Mouse (Mus musculus) ES-E14 (cell line): ENCODE measurements around the gene Tspyl4. TPM values are rescaled to one million over a fixed set of nuclear protein-coding genes. Genes with fewer than 3 reads are reported as not detected.

Experiments
- DNase-seq: peaks from one replicate; pipeline ENCODE4 v3.0.0-alpha.2; 2013; ENCODE audit warnings: low read depth, low spot score
- H3K27ac ChIP-seq: 2 replicates; pipeline ENCODE4 v1.5.1; 2012; ENCODE audit warnings: low read depth, mild to moderate bottlenecking, low read length, moderate library complexity, mixed read lengths; ENCODE audit not compliant: poor library complexity, insufficient read depth, severe bottlenecking
- H3K36me3 ChIP-seq: 2 replicates; pipeline ENCODE4 v1.6.1; 2012; ENCODE audit warnings: mild to moderate bottlenecking, low read length, moderate library complexity, mixed read lengths; ENCODE audit not compliant: control insufficient read depth, poor library complexity, insufficient read depth, severe bottlenecking
- H3K4me1 ChIP-seq, 2 experiments: fragments of 150-350 bp in 1 of 2; sonication (generic) in 1 of 2; 2 replicates each; pipeline ENCODE4 v1.6.1; 2012; ENCODE audit warnings: low read length in 2 of 2, mild to moderate bottlenecking in 1 of 2, mixed read lengths in 1 of 2; ENCODE audit not compliant: control insufficient read depth in 2 of 2, insufficient read depth in 2 of 2, poor library complexity in 1 of 2
- H3K4me3 ChIP-seq, 2 experiments: fragments of 150-350 bp in 1 of 2; sonication (generic) in 1 of 2; 2 replicates each; pipeline ENCODE4 v1.5.1; 2012; ENCODE audit warnings: low read length in 2 of 2, low read depth in 1 of 2, mild to moderate bottlenecking in 1 of 2, mixed read lengths in 1 of 2; ENCODE audit not compliant: insufficient read depth in 1 of 2, poor library complexity in 1 of 2, severe bottlenecking in 1 of 2
- H3K9ac ChIP-seq: 2 replicates; pipeline ENCODE4 v1.6.1; 2012; ENCODE audit warnings: low read depth, mild to moderate bottlenecking, low read length, mixed read lengths; ENCODE audit not compliant: poor library complexity, insufficient read depth, severe bottlenecking
- H3K9me3 ChIP-seq: fragments of 150-350 bp; sonication (generic); 2 replicates; pipeline ENCODE4 v1.6.1; 2012; ENCODE audit warnings: low read depth, mild to moderate bottlenecking, low read length; ENCODE audit not compliant: control insufficient read depth, insufficient read depth
- CHD2 ChIP-seq: IDR thresholded peaks from 2 replicates; pipeline ENCODE4 v1.6.1; 2014; ENCODE audit warnings: mild to moderate bottlenecking, low read depth, low read length, inconsistent platforms
- HCFC1 ChIP-seq: IDR thresholded peaks from 2 replicates; pipeline ENCODE4 v1.6.1; 2012; ENCODE audit warnings: low read length, inconsistent platforms, borderline replicate concordance; ENCODE audit not compliant: insufficient read depth
- MAFK ChIP-seq: IDR thresholded peaks from 2 replicates; pipeline ENCODE4 v1.6.1; 2014; ENCODE audit warnings: mild to moderate bottlenecking, low read depth, low read length, inconsistent platforms; ENCODE audit not compliant: insufficient read depth
- ZC3H11A ChIP-seq: IDR thresholded peaks from 2 replicates; pipeline ENCODE4 v1.6.1; 2012; ENCODE audit warnings: low read depth, mild to moderate bottlenecking, inconsistent platforms, low read length, borderline replicate concordance
- ZNF384 ChIP-seq: IDR thresholded peaks from 2 replicates; pipeline ENCODE4 v1.6.1; 2012; ENCODE audit warnings: low read depth, low read length, inconsistent platforms
- in situ Hi-C, 2 experiments: fragments of 600-800 bp; cut with MboI; formaldehyde crosslinking; loops; one replicate each; pipeline ENCODE4 v1.15.1; 2025; ENCODE audit warnings: low sequenced_read_pairs in 2 of 2, inconsistent platforms in 1 of 2; ENCODE audit not compliant: unreplicated experiment in 2 of 2
- total RNA-seq: library from RNA; depleted of rRNA; stranded (reverse); fragments of 300-350 nt; gene quantifications from 2 replicates; pipeline ENCODE4 v1.2.3, GENCODE M21; 2012

Tspyl4 gene
- total RNA-seq, 1 experiment, result 4.3 TPM

DNA sequence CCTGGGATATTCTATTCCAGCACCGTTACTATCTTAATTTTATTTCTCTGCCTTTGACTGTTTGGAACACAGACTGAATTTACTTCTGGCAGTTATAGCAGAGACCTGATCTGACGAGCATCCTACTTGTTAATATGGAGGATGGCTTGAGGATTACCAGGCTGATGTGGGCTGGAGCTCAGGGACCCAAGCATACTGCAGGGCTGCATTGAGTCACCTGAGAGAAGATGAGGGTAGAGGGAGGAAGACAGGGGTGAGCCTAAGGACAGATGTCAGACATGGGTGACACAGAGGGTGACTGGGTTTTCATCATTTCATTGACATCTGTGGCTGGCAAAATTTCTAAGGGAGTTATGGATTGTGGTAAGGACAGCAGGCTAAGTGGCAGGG, 20.0 kb downstream of the Tspyl4 start:
- no peaks in the 10 kb centered on the region for H3K9me3 ChIP-seq
- in situ Hi-C loops, result no loop called here
- no peak overlapping the region for H3K9ac ChIP-seq
- H3K36me3 ChIP-seq, result no peaks in the 10 kb centered on the region; the same call in 1 of the 2 replicates
- peaks cover 0 to 8% of the 10 kb centered on the region in 2 experiments; a peak in 1 of 4 replicates for H3K4me1 ChIP-seq
- DNase-seq, result no peak
- no peak overlapping the region for H3K4me3 ChIP-seq
- no peak overlapping the region for H3K27ac ChIP-seq
- no peak for TF ChIP-seq ZNF384
- TF ChIP-seq HCFC1, result no peak
- no peak for TF ChIP-seq CHD2
- TF ChIP-seq MAFK, result no peak
- no peak for TF ChIP-seq ZC3H11A

DNA sequence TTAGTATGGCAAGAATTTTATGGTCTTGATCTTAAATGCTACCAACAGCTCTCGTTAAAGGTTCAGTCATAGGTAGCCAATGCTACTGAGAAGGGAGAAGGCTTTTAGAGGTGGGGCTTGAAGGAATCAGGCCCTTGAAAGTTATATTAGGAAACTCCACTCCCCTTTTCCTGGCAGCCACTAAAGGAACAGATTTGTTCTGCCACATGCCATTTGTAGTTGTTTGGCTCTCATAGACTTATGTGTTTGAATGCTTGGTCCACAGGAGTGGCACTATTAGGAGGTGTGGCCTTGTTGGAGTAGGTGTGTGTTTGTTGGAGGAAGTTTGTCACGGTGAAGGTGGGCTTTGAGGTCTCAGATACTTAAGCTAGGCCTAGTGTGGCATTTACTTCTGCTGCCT, 23.6 kb downstream of the Tspyl4 start:
- Histone ChIP-seq H3K36me3 (no peaks in the 10 kb centered on the region), H3K4me3 (no peak overlapping the region), H3K27ac (no peak overlapping the region), H3K4me1 (peaks cover 0 to 7% of the 10 kb centered on the region in 2 experiments; a peak in 1 of 4 replicates), H3K9me3 (no peaks in the 10 kb centered on the region), H3K9ac (no peak overlapping the region)
- TF ChIP-seq MAFK, result no peak
- in situ Hi-C loops, result loop anchor here in 1 of 2 experiments (10.0 kb wide), 1 partner anchor 296 kb away; no protein-coding TSS in a partner anchor
- DNase-seq, result no peak

DNA sequence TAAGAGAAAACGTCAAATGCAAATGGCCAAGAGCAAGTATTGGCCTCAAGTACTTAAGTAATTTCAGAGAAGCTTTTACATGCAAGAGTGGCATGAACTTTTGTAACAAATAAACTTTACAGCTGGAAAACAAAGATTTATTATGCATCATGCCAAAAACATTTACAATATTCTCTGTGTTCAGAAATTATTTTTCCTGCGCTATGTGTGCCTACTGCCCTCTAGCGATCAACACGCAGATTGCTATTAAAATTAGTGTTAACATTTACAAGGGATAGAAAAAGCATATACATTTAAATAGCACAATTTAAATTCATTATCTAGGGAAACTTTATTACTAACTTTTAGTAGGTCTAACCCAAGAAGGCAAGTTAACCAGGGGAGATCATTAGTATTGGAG, 29.5 kb downstream of the Tspyl4 start:
- H3K9me3 ChIP-seq, result no peaks in the 10 kb centered on the region
- no peak overlapping the region for H3K9ac ChIP-seq
- no peak overlapping the region for H3K27ac ChIP-seq
- peak; percentile 77 for TF ChIP-seq ZC3H11A
- no peak for TF ChIP-seq HCFC1
- no peaks in the 10 kb centered on the region for H3K4me1 ChIP-seq
- in situ Hi-C loops, result loop anchor here (10.0 to 25.0 kb wide), 2 partner anchors 289 to 302 kb away; partner anchors contain the start of genes Calhm4 (in 1 of the 2) and Trappc3l (in 1 of the 2)
- no peaks in the 10 kb centered on the region for H3K36me3 ChIP-seq
- DNase-seq, result no peak
- no peak overlapping the region for H3K4me3 ChIP-seq

DNA sequence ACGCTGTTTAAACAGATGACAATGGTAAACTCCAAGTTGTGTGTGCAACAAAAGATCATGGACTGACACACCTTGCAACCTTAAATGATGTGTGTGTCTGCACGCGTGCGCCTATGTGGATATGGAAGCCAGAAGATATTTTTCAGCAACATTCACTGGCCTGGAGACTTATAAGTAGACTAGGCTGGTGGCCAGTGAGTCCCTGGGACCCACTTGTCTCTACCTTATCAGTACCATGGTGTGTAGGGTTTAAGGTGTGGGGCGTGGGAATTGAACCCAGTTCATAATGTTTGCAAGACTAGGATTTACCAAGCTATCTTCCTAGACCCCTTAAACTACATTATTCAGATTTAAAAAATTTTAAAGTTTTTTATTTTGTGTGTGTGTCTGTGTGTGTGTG, 29.9 kb downstream of the Tspyl4 start:
- no peak for TF ChIP-seq ZC3H11A
- no peak for TF ChIP-seq ZNF384
- no peak for TF ChIP-seq CHD2
- no peak for TF ChIP-seq MAFK
- no peak for TF ChIP-seq HCFC1
- Histone ChIP-seq H3K4me3 (no peak overlapping the region), H3K9ac (no peak overlapping the region), H3K36me3 (no peaks in the 10 kb centered on the region), H3K9me3 (no peaks in the 10 kb centered on the region), H3K27ac (no peak overlapping the region), H3K4me1 (no peaks in the 10 kb centered on the region)
- in situ Hi-C loops, result loop anchor here (10.0 to 25.0 kb wide), 2 partner anchors 290 to 302 kb away; partner anchors contain the start of genes Calhm4 (in 1 of the 2) and Trappc3l (in 1 of the 2)
- no peak for DNase-seq

DNA sequence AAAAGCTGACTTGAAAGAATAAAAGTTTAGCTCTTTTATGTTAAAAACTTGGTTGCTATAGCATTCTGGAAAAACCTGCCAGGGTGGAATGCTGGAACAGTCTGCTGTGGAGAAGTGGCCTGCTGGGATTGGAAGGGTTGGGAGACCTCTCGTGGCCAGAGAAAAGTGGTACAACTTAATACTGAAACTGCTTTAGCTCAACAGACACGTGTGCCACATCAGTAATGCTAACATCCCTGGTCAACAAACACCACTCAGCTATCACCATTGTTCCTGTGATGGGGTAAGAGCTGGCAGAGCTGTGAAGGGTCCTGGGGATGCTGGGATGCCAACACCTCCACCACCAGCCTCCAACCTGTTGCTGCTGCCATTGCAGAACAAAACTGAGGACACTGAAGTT, 31.1 kb downstream of the Tspyl4 start:
- TF ChIP-seq HCFC1, result no peak
- no peak for TF ChIP-seq ZNF384
- TF ChIP-seq ZC3H11A, result peak; percentile 91
- DNase-seq, result peak; percentile 40
- in situ Hi-C loops, result loop anchor here (10.0 to 25.0 kb wide), 2 partner anchors 291 to 304 kb away; partner anchors contain the start of genes Calhm4 (in 1 of the 2) and Trappc3l (in 1 of the 2)
- Histone ChIP-seq H3K9me3 (no peaks in the 10 kb centered on the region), H3K4me1 (no peaks in the 10 kb centered on the region), H3K4me3 (no peak overlapping the region), H3K27ac (no peak overlapping the region), H3K36me3 (no peaks in the 10 kb centered on the region), H3K9ac (no peak overlapping the region)
